Mouse (Mus musculus) G1E (cell line): ENCODE results near the gene Gm5485.

ENCODE experiments used
- CTCF ChIP-seq: IDR thresholded peaks from 2 replicates; pipeline ENCODE4 v1.5.1; 2012; ENCODE audit warnings: low read depth, low read length, inconsistent platforms, mixed read lengths
- GATA1 ChIP-seq: IDR thresholded peaks from 2 replicates; pipeline ENCODE4 v1.6.1; 2012; ENCODE audit warnings: borderline replicate concordance, low read length, inconsistent platforms, mixed read lengths
- GATA2 ChIP-seq: IDR thresholded peaks from 2 replicates; pipeline ENCODE4 v1.6.1; 2012; ENCODE audit warnings: low read depth, low read length, inconsistent platforms, borderline replicate concordance
- POLR2AphosphoS5 ChIP-seq: IDR thresholded peaks from 2 replicates; pipeline ENCODE4 v1.6.1; 2012; ENCODE audit warnings: low read depth, low read length, inconsistent platforms; ENCODE audit not compliant: insufficient replicate concordance

DNA sequence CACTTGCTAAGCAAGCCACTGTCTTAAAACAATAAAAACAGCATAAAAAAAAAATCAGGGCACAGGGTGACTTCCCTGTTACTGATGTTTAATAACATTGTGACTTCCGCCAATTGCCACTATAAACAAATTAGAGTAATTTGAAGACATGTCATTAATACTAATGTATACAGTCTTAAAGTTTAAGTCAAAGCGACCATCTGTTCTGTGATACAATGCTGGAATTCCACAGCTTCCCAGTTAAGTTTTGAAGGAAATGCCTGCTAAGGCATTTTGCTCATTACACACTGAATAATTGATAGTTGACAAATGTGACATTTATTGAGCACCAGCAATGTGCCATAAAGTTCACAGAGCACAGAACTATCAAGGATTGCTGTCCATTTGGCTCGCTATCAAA lies 6.3 kb upstream of the Gm5485 start:
- TF ChIP-seq CTCF = no peak
- no peak for TF ChIP-seq GATA1
- no peak for TF ChIP-seq POLR2AphosphoS5
- TF ChIP-seq GATA2 = no peak
